Mouse (Mus musculus) thymus, adult 2 months (tissue): Measurements from ENCODE around the gene Hnrnpdl. TPM values are rescaled to one million over a fixed set of nuclear protein-coding genes. Genes with fewer than 3 reads are reported as not detected.

ENCODE experiments used
- DNase-seq: peaks from one replicate; pipeline ENCODE4 v3.0.0; 2021
- H3K27ac ChIP-seq: fragments of 200-500 bp; 2 replicates; pipeline ENCODE4 v1.5.1; 2012; ENCODE audit warnings: low read length, control low read depth; ENCODE audit not compliant: control insufficient read depth, insufficient read depth
- H3K27me3 ChIP-seq: fragments of 200-500 bp; 2 replicates; pipeline ENCODE4 v1.6.1; 2012; ENCODE audit warnings: mild to moderate bottlenecking, low read length, moderate library complexity, mixed read lengths; ENCODE audit not compliant: control insufficient read depth, insufficient read depth
- H3K36me3 ChIP-seq: fragments of 200-500 bp; 2 replicates; pipeline ENCODE4 v1.6.1; 2012; ENCODE audit warnings: mild to moderate bottlenecking, low read length, moderate library complexity; ENCODE audit not compliant: control insufficient read depth, insufficient read depth
- H3K4me1 ChIP-seq: fragments of 200-500 bp; replicated peaks from 2 replicates; pipeline ENCODE4 v1.6.1; 2012; ENCODE audit warnings: low read length; ENCODE audit not compliant: control insufficient read depth, insufficient read depth
- H3K4me3 ChIP-seq: fragments of 200-500 bp; 2 replicates; pipeline ENCODE4 v1.5.1; 2012; ENCODE audit warnings: mild to moderate bottlenecking, low read length, control low read depth, moderate library complexity; ENCODE audit not compliant: control insufficient read depth, insufficient read depth
- CTCF ChIP-seq: fragments of 200-500 bp; IDR thresholded peaks from 2 replicates; pipeline ENCODE4 v1.5.1; 2012; ENCODE audit warnings: mild to moderate bottlenecking, control low read depth, low read length, moderate library complexity, borderline replicate concordance; ENCODE audit not compliant: control insufficient read depth, poor library complexity, insufficient read depth; ENCODE audit errors: extremely low read depth
- POLR2A ChIP-seq: fragments of 200-500 bp; IDR thresholded peaks from 2 replicates; pipeline ENCODE4 v1.6.1; 2012; ENCODE audit warnings: mild to moderate bottlenecking, low read length, control low read depth, moderate library complexity; ENCODE audit not compliant: control insufficient read depth, poor library complexity, insufficient read depth; ENCODE audit errors: extremely low read depth
- WGBS: fragments of 180-500 bp; shearing (Covaris S2); methylation state at CpG from one replicate; pipeline ENCODE4 v1.1.7; 2018; 5-methylcytosine and 5-hydroxymethylcytosine counted together
- polyA plus RNA-seq: library from polyadenylated mRNA; depleted of rRNA; stranded (reverse); fragments of >200 nt; gene quantifications from 2 replicates; pipeline ENCODE4 v1.2.3, GENCODE M21; 2012; rRNA removed

Gene Hnrnpdl
- polyA plus RNA-seq, 1 experiment: 148 TPM

- H3K27ac ChIP-seq: no peak overlapping the region
- TF ChIP-seq CTCF (no peak), POLR2A (no peak)
- DNase-seq: no peak
- no peaks in the 10 kb centered on the region for H3K36me3 ChIP-seq
- 93% methylated on average over 3 of the region's 3 CpGs for WGBS
- no peak overlapping the region for H3K4me3 ChIP-seq
- H3K4me1 ChIP-seq: no peaks in the 10 kb centered on the region
- H3K27me3 ChIP-seq: no peaks in the 10 kb centered on the region
Measured at GRCm38 (mm10) chr5:99994166-99994565, 45.3 kb downstream of the Hnrnpdl start.

Other genes starting within 250 kb of the Hnrnpdl start
- gene Vamp9, start 133.4 kb downstream of the Hnrnpdl start, polyA plus RNA-seq: not detected in 2 replicates
- 62.6 and 93.5 TPM in 2 replicates for gene Hnrnpd, start 60.7 kb downstream of the Hnrnpdl start, polyA plus RNA-seq
- 3.9 and 5.6 TPM in 2 replicates for gene 4930524J08Rik, start 60.6 kb downstream of the Hnrnpdl start, polyA plus RNA-seq
- 34.2 and 46.3 TPM in 2 replicates for gene Enoph1, start 321 bp upstream of the Hnrnpdl start, polyA plus RNA-seq
- 4.4 TPM in 2 replicates for gene Tmem150c, start 120.1 kb upstream of the Hnrnpdl start, polyA plus RNA-seq